Mouse (Mus musculus): ENCODE data around the gene Fam208b.
"Not testable (repeated sequence)": the region's sequence is repeated elsewhere in the genome, so short reads cannot be mapped to it uniquely, and the experiment has no call there.

Gene Fam208b

DNA sequence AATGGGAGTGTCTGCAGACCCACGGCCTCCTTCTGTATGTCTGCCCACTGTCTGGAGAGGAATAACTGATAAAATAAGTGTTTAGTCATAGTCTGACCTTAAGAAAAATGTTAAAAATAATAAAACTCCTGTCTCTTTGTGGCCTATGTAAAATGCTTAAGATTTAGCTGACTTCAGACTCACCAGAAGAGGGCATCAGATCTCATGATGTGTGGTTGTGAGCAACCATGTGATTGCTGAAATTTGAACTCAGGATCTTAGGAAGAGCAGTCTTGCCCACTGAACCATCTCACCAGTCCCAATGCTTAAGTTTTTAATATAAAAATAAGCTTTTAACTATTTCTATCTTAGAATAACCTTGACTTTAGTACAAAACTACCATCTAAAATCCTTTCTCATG lies 47.8 kb downstream of the Fam208b start:
- no peak for DNase-seq (ENCODE audit: low read depth)

- DNase-seq (ENCODE audit: low read depth) = no peak
Observed at GRCm38 (mm10) chr13:3547856-3548255, 63.1 kb downstream of the Fam208b start.

DNA sequence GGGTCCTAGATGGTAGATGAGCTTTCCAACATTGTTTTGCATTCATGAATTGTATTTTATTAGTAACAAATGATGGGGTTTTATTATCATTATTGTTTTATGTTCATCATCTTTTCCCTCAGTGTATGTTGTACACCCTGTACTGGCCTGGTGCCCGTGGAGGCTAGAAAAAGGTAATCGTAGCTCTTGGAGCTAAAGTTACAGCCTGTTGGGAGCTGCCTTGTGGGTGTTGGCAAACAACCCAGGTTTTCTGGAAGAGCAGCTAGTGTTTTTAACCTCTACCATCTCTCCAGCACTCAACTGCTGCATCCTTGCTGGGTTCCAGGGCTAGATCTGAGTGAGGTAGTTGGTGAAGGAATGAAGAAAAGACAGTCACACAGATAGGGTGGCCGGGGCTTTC lies 63.5 kb downstream of the Fam208b start:
- DNase-seq (ENCODE audit: low read depth) = no peak

DNA sequence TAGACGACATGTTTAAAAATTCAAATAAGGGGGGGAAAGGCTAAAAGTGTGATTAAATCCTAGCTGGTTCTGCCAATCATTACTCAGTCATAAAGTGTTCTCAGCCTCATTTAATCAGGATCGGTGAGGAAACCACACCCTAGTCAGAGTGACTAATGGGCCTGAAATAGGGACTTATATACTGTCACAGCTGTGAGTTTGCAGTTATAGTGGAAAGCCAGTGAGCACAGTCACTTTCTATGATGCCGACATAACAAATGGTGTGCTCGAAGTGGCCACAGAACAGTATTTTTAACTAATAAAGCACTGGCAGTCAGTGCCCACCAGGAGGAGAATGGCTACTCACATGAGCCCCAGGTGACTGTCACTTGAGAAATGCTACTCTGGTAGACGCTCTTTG lies 66.0 kb downstream of the Fam208b start:
- DNase-seq (ENCODE audit: low read depth) = no peak

DNA sequence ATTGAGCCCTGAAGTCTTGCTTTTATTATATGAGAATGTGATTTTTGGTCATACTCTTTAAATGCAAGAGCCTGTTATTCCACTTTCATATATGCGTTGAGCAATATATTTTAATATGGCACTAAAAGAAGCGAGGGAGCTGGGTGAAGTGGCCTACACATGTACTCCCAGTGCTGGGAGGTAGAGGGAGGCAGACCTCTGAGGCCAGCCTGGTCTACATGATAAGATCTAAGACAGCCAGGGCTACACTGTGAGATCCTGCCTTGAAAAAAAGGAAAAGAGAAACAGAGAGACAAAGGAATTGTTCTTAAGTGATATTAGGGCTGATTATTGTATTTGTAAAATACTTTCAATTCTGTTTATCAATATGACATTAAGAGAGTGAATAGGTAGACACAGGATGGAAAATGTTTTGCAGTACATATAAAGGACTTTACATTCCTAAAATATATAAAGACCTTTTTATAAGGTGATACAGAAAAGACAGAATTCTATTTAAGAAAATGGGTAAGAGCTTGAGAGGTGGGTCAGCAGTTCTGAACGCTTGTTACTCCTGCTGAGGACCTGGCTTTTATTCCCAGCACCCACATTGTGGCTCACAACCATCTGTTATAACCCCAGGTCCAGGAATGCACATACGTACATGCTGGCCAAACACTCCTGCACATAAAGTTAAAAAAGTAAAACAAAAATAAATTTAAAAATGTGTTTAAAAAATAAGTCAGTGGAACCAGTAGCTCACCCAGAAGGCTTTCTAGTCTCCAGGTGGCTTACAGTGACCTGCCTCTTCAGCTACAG lies 66.6 kb downstream of the Fam208b start:
- DNase-seq (ENCODE audit: low read depth) = no peak

DNA sequence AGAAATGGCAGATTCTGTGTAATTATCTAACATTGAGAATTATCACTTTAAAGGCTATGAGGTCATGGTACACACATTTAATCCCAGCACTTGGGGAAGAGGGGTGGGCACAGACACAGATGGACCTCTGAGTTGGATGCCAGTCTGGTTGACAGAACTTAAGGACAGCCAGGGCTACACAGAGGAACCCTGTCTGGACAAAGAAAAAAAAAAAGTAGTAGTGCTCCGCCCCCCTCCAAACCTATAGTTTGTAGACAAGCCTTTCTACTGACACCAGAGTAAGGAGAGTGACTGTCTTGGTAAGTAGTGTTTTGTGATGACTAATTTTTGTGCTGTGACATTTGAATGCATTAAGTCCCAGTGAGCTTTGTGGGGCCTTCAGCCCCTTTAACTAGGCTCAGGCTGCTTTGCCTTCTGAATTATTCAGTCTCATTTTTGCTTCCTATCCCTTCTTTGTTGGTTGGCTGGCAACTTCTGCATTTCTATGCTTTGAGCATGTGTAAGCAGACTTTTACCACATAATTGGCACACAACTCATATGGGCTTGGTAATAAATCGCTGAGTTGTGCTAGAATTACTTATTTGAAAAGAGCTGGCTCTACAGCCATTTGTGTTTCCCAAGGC lies 69.6 kb downstream of the Fam208b start:
- peak; percentile 42 for DNase-seq (ENCODE audit: low read depth)

DNA sequence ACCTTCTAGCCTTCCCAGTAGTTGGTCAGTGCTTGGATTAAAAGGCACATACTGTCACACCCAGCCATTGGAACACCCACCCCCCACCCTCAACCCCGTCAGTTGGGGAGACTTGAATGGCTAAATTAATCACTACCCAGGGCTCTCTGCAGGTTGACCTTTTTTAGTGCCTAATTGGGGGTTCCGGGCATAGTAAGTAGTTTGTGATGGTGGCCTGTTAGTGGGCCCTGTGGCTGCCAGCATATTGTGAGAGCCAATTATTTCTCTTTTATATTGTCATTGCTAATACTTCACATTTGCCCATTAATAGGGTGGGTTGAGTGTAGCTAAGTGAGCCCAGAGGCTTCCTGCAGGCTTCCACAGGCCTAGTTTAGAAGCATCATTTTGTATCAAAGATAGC lies 70.7 kb downstream of the Fam208b start:
- no peak for DNase-seq (ENCODE audit: low read depth)

DNA sequence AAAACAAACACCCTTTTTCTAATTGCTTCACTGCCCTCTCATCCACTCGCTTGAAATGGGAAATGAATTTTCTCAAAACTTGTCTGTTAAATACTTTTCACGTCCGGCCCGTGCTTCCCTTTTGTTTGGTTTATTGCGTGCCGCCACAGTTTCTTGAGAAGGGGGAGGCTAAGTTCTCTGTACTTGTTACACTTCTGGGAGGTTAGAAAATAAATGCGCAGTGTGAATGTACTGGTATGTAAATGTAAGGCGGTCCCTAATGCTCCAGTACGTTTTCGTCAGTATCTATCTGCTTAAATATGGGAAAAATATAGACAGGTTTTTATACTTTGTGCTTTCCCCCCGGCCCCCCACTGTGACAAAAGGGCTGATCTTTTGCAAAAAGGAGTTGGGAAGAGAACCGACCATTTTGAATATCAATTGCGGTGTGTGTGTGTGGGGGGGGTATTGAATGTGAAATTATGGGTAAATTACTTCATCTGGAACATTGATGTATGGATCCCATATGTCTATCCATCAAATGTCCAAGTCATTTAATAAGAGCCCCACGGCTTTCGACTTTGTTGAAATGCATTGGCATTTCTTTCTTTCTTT lies 71.8 kb downstream of the Fam208b start:
- DNase-seq (ENCODE audit: low read depth) = no peak

DNA sequence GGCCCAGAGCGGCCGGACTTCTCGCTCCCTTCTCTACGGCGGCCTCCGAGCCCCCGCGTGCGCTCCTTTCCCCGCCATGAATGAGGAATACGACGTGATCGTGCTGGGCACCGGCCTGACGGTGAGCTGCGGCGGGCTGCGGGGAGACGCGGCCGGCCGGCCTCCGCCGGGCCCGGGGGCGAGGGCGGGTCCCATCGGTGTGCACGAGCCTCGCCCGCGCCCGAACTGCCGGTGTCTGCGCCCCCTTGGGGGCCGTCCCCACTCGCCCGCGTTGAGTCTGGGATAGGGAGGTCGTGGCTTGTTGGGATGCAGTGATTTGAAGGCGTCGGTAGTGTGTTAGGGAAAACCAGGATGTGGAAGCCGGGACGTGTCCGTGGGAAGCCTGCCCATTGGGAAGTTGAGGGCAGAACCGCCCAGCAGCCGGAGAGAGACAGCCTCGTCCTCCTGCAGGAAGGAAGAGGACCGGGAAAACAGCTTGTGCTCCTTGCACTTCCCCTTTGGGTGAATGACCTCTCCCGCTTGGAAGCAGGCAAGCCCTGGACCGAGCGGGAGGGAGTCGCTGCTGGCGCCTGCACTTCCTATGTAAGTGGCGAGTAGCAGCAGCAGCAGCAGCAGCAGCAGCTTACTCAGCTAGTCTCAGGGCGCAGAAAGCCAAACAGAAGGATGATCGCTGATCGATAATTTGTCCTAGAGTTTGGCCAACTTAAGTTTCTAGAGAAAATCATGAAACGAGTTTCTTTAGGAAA lies 72.5 kb downstream of the Fam208b start:
- peak; percentile 75 for DNase-seq (ENCODE audit: low read depth)

GRCm38 (mm10) chr13:3537594-3538222 lies 73.2 kb downstream of the Fam208b start, which contains the start of gene Gdi2:
Gene Gdi2 (plus strand): TSS chr13:3538063.
- peak; percentile 98 for DNase-seq (ENCODE audit: low read depth)

DNA sequence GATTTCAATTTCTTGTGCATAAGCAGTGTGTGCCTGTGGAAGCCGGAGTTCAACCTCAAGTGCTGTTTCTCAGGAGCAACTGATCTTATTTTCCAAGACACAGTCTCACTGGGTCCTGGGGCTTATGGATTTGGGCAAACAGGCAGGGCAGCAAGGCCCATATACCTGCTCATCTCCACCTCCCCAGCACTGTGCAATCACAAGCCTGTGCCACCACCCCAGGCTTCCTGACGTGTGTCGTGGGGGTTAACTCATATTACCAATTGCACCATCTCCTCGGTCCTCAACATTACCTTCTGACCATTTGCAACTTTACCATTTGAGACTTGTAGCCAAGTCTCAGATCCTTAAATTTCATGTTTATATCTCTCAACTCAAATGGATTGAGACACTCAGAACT lies 76.8 kb downstream of the Fam208b start:
- DNase-seq (ENCODE audit: low read depth) = no peak

DNA sequence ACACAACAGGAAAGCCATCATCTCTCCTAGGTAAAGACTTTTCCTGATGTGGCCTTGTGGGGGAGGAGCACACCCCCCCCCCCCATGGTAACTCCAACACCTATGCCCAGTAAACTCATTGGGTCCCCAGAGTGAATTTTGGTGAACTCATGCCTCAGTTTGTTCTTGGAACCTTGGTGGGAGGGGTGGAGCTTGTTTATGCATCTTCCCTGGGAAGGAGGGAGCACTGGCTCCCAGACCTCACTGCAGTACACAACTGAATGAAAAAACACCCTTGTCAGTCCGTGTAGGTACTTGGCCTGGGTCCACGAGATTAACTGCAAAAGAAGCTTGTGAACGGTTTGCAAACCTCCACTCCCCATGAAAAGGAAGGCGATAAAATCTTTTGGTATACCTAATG lies 78.5 kb downstream of the Fam208b start:
- DNase-seq (ENCODE audit: low read depth) = no peak

GRCm38 (mm10) chr13:3531692-3532320 lies 79.1 kb downstream of the Fam208b start:
- no peak for DNase-seq (ENCODE audit: low read depth)

DNA sequence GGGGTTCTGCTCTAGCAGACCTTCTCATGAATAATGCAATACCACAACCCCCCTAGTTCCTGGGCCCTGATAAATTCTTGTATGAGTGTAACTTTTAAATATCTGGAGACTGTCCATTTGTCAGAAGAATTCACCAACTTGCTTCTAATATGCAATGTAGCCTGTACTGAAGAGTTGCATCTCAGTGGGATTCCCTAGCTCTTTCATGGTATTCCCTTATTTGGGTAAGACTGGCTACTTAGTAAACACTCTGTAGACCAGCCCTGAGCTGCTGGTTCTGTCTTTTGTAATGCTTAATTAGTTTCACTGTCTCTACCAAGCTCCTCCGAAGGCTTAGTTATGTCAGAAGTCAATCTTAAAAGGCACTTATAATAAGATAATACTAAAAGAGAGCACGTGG lies 79.7 kb downstream of the Fam208b start:
- DNase-seq (ENCODE audit: low read depth) = not testable (repeated sequence)

- DNase-seq (ENCODE audit: low read depth) = no peak
Observed at GRCm38 (mm10) chr13:3530451-3530850, 80.5 kb downstream of the Fam208b start.

GRCm38 (mm10) chr13:3526328-3526727 lies 84.6 kb downstream of the Fam208b start:
- DNase-seq (ENCODE audit: low read depth) = no peak

DNA sequence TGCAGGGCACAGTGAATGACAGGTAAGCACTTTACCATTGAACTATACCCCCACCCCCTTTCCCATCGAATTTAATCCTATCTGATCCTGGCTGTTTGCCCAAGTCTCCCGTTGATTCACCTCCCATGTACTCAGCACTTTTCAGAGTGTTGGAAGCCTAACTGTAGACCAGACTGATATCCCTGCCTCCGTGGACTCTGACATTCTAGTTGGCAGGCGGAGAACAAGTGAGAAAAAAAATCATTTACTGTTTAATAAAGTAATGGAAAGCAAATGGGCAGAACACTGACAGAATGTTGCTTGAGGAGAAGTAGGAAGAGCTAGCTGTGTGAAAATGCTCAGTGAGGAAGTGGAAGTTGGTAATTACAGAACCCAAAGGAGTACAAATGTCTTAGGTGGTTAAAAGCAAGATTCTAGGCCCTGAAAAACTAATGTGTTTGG lies 85.3 kb downstream of the Fam208b start:
- DNase-seq (ENCODE audit: low read depth) = no peak

- DNase-seq (ENCODE audit: low read depth) = no peak
Observed at GRCm38 (mm10) chr13:3523946-3524345, 87.0 kb downstream of the Fam208b start.

- DNase-seq (ENCODE audit: low read depth) = peak; percentile 25
Observed at GRCm38 (mm10) chr13:3523459-3523858, 87.4 kb downstream of the Fam208b start.

GRCm38 (mm10) chr13:3519994-3520393 lies 90.9 kb downstream of the Fam208b start:
- not testable (repeated sequence) for DNase-seq (ENCODE audit: low read depth)

DNA sequence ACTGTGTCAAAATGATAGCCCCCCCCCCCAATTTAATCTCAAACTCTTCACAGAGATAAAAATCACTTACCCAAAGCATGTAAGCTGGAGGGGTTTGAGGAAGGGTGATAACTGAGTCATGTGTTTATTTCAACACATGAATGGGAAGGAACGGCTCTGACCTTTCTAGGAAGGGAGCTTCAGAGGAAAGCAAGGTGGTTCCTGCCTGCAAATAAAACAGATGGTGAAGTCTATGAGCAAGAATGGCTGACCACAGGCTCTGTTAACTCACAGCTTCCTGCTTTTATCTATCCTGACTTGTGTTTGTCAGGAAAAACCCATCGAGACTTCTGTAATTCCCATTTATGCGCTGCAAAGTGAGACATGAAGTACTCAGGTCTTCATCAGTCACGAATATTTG lies 91.6 kb downstream of the Fam208b start:
- not testable (repeated sequence) for DNase-seq (ENCODE audit: low read depth)

All from NIH3T3 (cell line).